Mouse (Mus musculus): ENCODE results near the gene Slc16a10. TPM values are rescaled to one million over a fixed set of nuclear protein-coding genes. Genes with fewer than 3 reads are reported as not detected.

Slc16a10 gene
- total RNA-seq, 2 experiments from 2014 or later = 27.7 to 28.0 TPM

DNA sequence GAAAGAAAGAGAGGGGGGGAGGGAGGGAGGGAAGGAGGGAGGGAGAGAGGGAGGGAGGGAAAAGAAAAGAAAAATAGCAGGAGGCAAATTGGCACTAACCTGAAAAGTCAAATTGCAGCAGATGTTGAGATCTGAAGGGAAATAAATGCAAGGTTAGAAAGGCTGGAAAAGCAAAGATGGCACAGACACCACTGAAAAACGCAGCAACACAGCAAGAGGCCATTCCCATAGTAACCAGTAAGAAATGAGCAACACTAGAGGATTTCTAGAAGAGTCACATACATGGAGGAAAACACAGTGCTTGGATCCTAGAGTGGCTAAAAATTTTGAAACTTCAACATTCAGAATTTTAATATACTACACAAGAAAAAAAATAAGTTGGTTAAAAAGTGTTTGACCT, 74.5 kb downstream of the Slc16a10 start:
- no peak for DNase-seq

DNA sequence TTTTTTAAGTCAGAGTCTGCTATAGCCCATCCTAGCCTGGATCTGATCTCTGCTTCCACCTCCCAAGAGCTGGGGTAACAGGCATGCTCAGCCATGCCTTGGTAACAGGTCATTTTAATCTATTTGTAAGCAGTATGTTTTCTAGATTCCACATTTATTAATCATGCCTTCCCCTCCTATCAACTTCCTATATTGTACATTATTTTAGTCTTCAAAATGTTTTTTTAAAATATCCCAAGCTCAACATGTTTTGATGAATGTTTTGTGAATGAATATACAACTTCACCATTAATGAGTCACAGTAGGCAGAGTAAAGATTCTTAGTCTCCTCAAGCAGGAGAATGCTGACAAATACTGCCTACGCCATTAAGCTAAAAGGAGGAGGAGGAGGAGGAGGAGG, 75.0 kb downstream of the Slc16a10 start:
- DNase-seq = no peak

DNA sequence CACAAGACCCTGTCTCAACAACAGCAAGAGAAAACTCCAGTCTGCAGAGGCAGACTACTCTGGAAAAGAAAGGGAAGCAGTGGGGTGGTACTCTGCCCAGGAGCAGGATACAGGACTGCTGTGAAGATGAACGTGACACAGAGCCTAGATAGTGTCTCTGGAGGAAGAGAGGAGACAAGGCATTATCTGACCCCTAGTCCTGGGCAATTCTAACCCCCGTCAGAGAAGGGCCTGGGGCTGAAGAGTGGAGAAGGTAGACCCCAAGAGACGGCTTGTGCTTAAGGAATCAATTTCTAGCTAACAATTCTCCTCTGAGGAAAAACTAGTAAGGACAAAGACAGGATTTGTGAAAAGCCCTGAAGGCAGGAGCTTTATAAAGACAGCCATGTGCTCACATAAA, 76.7 kb downstream of the Slc16a10 start:
- DNase-seq = no peak

DNA sequence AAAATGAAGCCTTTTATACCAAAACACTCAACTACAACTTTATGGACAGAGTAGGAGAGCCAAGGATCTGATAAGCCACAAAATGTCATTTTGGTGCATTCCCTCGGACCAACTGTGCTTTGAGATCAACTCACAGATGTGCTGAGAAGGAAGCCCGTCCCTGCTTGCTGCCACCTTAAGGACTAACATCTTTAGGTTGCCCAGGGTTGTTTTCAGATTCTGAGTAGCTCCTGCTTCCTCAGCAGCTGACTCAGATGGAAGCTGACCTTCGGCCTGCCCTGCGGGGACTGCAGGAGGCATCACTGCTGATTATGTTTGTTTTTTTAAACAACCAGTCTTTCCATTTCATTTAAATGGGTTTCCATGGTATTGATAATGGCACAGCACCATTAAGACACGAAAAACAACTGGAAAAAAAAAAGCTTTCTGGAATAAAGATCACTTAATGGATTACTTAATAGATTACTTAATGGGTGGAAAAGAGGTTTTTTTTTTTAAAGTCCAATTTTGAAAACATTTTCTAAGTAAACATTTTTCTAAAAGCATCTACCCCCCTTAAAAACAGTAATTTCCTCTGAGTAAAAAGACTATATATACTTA, 78.7 kb downstream of the Slc16a10 start:
- no peak for DNase-seq

DNA sequence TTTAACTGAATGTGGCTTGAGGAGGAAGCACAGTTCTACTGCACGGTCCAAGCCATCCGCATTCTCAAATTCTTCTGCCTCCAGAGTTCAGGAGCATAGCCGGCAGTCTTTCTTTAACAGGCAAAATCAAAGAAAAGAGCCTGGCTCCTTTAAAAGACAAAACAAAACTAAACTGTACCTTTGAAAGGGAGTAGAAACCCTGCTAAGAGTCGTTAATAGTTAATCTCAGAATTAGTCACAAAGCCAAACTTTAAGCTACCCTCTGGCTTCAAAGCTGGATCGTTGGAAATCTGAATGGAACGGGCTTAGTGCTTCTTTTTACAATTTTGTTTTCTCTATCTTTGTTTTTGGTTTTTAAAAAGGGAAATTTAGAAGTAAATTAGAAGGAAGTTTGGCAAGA, 79.2 kb downstream of the Slc16a10 start:
- DNase-seq = no peak

DNA sequence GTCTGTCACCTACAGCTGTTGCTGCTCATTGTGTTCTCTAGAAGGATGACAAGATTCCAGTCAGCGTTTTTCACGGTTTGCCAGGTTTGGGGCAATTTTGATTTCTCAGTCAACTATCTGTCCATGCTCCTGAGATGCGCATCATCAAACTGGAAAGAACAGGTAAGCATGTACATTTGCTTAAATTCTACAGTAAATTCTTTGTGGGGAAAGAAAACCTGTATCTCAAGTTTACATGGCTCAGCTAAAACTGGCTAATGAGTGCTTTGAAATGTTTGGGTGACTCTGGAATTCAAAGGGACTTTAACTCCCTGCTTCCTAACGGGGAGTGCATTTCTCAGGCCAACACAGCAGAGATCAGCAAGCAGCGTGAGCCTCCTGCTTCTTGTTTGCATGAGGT, 80.1 kb downstream of the Slc16a10 start:
- DNase-seq = no peak

DNA sequence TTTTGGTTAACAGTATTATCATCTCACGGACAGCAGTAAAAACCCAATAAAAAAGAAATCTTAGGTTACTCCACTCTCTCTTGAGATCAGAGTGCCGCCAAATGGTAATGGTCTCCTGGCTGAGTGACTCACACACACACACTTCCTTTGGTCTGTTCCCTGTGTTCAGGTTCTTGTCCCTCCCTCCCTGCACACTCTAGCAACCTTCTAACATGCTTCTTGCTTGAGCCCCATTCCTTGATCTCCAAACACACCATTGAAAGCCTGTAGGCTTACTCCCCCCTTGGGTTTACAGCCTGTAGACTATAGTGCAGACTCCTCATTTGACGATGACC, 83.3 kb downstream of the Slc16a10 start:
- no peak for DNase-seq

DNA sequence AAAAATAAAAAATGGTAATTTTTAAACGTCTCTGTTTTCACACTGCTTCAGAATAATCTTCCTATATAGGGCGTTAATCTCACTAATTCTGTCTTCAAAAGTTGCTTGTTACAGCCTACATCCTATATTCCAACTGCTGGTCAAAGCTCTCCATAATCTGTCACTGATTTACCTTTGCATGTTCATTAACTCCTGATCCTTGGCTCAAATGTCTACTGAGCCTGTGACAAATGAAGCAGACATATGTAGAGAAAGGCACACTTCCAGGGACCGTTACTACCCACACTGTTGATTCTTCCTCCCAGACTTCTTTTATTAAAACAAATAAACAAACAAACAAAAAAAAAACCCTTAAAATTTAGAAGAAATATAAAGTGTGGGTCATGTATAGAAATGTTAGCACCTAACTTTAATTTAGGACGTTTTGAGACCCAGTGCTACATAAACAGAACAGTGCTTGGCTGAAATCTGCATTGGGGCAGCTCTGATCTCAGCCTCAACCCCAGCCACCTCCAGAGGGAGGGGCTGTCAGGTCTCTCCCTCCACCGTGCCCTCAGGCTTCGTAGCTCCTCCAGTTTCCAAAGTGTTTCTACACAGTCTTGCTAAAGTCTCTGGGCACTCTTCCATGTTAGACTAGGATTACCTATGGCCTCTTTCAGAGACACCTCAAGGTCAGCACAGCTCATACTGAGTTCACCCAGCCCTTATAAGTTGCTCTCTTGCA, 83.8 kb downstream of the Slc16a10 start:
- DNase-seq = no peak

DNA sequence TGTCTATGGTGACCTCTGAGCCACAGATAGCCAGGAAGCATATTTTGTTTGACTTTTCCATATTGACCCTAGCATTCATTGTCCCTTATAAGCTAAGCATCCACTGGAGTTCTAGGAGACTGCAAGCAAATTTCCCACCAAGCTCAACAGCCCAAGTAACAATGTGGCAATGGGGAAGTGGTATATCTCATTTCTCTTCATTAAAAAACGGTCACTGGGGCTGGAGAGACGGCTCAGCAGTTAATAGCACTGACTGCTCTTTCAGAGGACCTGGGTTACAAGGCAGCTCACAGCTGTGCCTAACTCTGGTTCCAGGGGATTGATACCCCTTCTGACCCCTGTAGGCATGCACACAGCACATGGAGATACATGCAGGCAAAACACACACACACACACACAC, 84.4 kb downstream of the Slc16a10 start:
- no peak for DNase-seq

DNA sequence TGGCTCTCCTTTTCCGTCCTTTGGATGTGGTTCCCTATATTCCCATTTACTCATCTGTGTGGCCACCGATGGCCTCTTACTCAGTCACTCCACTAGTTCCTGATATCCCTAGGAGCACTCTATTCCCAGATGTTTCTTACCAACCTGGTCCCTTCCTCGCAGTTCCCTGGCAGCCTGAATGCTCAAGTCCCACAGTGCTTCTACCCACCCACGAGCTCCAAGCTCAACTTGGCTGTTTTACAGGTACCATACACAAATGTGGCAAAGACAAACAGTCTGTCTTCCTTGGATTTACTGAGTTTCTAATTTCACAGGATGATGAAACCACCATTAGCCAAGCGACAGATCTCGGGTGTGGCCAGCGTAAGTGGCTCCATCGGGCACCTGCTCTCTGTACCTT, 87.6 kb downstream of the Slc16a10 start:
- DNase-seq = no peak

DNA sequence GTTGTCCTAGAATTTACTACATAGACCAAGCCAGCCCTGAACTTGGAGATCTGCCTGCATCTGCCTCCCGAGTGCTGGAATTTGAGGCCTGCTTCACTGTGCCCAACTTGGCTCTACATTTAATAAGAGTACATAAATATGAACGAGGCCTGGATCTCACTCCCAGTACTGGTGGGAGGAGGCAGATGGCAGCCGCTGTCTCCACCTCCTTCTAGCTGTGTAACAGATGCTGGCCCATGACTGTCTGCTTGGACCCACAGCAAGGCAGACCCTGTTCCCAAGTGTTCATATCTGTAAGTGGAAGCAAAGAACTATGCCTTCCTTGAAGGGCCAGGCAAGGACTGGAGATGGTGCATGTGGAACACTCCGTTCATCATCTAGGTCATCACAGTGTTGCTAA, 88.2 kb downstream of the Slc16a10 start:
- no peak for DNase-seq

DNA sequence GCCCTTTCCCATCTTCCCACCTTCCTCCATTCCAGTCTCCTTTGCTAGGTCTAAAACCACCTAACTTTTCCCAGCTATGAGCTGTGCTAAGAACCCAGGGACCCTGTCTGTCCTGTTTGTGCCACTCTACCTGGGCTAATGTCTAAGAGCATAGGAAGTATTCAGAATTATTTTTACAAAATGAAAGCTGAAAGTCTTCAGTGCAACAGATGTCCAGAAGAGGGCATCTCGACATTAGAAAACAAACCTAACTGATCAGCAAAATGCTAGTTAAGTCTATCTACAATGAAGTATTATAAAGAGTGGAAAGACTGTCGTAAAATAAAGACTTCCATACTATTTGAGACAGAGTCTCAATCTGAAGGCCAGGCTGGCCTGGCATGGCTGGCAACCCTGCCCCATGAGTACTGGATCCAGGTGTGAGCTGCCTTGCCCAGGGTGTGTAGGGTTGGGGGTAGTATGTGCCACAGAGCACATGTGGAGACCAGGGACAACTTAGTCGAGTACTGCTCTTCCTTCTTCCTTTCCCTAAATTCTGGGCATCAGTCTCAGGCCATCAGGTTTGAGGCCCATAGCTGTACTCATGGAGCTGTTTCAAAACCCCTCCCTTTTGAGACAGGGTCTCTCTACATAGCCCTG, 88.7 kb downstream of the Slc16a10 start:
- no peak for DNase-seq

DNA sequence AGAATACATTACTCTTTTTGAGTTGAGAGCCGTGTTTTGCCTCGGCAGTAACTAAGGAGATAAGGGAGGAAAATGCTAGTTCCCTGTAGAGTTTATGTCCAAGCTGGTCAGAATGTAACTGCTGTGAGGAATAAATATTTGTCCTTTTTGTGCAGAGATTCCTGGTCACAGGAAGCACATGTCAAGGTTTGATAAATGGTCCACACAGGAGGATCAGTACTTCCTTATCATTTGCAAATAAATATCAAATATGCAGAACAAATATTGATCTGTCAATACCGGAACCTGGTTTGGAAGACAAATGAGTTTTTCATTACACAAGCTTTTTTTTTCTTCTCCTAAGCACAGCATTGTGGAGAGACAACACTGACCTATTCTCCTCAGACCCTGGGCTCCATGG, 90.1 kb downstream of the Slc16a10 start:
- no peak for DNase-seq

DNA sequence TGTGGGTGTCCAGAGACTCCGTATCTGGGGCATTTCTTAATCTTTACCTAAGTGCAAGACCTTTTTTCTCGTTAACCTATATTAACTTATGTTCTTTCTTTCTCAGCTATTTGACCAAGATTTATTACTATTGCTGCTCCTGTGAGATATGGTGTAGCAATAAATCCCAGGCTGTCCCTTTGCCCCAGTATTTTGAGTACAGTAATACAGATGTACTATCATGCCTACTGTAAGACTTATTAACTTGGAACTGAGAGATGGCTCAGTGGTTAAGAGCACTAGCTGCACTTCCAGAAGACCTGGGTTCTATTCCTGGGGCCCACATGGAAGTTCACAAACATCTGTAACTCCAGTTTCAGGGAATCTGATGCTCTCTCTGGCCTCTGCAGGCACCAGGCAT, 91.3 kb downstream of the Slc16a10 start:
- DNase-seq = no peak

DNA sequence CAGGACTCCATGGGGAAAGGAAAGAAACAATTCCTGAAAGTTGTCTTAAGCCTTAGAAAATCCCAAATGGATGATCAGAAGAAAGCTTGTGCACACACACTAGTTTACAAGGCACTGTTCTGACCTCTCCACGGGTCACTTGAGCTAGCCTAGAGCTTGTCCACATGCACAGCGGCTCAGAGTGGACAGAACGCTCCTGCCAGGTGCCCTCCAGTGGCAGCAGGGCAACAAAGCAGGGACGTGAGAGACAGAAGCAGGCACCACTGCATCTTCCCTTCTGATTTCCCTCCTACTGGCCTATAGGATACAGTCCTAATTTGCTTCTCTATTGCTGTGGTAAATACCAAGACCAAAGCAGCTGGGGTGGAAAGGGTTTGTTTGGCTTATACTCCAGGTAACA, 100.7 kb downstream of the Slc16a10 start:
- DNase-seq = no peak

DNA sequence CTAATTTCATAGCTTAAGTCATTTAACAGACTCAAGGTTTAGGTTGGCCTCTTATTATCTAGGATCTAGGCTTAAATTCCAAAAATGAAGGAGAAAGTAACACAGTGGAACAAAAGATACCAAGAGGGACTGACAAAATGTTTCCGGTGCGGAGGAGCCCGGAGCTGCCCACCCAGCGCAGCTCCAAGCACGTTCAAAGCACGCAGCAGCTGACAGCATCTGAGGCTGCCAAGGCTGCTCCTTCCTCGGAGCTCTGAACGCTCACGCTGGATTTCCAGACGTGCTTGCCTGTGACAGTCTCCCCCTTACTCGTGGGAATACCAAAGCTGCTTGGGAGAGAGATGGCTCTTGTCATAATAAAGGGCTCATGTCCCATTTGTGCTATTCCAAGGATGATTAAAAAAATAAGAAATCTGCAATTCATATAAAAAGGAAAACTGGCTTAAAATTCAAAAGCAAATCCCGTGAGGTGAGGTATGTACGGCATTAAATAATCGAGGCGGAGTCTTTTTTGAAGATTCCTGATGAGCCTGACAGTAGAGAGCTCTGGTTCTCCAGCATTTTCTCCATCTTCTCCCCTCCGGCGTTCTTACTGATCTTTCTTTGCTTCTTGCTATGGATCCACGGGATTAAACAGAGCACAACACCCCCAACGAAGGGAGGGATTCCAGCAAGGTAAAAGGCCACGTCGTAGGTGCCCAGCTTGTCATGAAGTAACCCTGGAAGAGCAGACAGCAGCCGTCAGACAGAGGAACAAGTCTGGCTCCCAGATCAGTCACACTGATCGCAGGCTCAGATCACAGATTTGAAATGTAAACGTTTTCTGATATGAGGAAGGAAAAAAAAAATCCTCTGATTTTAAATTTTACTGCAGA, 105.1 kb downstream of the Slc16a10 start:
- DNase-seq = no peak

DNA sequence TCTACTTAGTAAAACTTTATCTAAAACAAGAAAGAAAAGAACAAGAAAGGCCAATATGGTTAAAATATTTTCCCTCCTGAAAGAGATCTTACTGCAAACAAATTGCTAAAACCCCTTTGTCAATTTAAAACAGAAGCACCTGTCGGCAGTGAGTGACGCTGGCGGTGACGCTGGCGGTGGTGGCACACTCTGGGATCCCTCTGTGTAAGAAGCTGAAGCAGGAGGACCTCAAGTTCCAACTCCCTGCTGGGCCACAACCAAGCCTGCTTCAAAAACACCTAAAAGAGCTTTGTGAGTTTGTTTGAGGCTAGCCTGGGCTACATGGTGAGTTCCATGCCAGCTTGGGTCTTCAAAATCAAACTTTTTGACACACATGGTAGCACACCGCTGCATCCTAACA, 107.1 kb downstream of the Slc16a10 start:
- no peak for DNase-seq

DNA sequence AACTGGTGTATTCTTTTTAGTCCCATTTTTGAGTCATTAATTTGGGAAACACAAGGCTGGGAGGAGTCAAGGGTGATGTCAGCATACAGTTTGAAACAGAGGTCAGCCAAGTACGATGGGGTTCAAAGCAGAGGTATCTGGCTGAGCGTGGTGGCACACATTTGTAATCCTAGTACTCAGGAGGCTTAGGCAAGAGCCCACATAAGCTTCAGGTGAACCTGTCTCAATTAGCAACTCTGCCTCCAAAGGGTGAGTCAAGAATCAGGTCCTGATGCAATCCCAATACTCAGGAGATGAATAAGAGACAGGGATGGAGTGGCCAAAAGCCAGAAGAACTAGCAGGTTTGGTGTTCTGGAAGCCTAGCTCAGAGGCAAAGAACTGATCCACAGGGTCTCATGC, 109.2 kb downstream of the Slc16a10 start:
- DNase-seq = no peak

DNA sequence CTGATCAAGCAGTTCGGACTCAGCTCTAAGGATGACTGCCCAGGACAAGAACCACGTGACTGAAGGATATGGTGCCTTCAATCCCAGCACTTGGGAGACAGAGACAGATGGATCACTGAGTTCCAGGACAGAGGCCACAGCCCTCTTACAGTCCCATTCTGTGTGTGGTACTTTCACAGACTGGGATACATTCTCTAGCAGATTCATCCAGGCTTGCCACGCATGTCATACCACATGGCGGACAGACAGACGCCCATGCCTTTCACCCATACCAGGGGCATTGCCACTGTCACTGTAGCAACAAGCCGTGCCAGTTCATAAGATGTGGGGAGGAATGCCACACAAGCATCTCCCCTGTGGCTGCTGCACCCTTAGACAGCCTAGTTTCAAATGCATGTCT, 111.3 kb downstream of the Slc16a10 start:
- no peak for DNase-seq

DNA sequence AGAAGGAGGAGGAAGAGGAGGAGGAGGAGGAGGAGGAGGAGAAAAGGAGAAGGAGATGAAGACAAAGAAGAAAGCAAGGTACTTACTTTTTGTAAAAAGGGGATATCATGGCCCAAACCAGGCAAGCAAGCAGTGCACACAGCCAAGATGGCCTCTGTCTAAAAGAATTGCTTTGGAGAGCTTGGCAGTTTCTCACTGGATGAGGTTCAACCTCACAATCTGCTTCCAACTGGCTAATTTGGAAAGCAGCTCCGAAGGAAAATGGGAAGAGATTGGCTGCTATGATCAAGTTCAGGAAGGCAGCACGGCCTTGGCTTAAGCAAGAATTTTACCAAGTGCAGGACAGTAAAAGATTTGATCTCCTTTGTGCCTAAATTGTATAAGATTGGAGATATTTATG, 112.4 kb downstream of the Slc16a10 start:
- no peak for DNase-seq

DNA sequence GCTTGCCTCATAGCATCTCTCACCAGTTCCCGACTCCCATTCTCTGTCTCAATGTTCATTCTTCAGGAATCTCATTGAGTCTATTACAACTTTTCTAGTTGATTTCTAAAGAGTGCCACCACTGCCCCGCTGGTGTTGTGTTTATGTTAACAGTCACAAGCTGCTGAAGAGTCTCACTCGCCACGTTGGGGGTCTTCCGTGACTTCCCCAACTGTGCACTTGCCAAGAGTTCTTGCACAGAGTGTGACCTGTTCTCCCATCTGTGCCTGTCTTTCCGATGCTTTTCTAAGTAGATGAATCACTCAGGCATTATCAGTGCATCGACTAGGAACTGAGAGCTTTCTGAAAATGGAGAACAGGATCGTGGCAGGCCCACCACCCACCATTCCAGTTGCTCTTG, 114.0 kb downstream of the Slc16a10 start:
- no peak for DNase-seq

DNA sequence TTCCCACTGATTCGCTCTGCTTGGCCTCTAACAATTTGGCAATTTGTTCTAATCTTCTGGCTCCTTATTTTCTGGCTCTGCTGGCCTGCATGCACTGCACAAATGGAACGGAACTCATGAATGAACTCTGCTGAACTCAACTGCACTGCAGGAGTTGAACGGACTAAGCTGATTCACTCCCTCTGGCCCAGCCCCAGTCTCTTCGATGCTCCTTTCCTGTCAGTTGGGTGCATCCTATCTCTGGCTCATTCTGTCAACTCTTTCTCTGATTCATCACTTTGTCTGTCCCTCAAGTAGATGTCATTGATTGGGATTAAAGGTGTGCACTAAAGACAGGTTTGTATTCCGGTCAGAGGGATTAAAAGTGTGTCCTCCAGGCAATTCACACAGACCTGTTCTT, 115.5 kb downstream of the Slc16a10 start:
- DNase-seq = no peak

DNA sequence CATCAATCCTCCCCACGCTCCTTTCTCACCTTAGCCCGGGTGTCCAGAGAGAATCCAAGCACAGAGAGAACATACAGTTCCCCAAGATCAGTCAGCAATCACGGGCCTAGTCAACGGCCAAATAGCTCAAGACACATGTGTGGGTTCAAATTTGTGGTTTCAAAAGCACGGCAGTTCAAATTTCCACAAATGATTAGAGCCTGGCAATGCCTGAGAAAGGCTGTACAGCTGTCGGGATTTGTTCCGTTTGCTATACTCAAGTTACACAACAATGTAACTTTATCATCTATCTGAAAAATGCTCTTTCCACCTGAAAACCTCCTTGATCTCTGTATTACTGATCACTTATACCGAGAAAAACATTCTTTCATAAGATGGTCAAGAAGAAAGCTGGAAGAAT, 116.5 kb downstream of the Slc16a10 start:
- no peak for DNase-seq

Measured in gastrocnemius, postnatal 10 days (tissue).